Mouse (Mus musculus) forebrain, embryonic 13.5 days (tissue): Measurements from ENCODE around the gene Pxmp2. TPM values are rescaled to one million over a fixed set of nuclear protein-coding genes. Genes with fewer than 3 reads are reported as not detected.

ENCODE experiments used
- ATAC-seq: fragments of 200-750 bp; cut with Nextera tagmentation; 2 replicates; pipeline ENCODE4 v1.8.0; 2017
- H3K27ac ChIP-seq: fragments of 300-500 bp; sonication (generic); 2 replicates; pipeline ENCODE4 v1.5.1; 2015; ENCODE audit warnings: inconsistent platforms, mild to moderate bottlenecking, moderate library complexity
- H3K27me3 ChIP-seq: fragments of 300-500 bp; sonication (generic); 2 replicates; pipeline ENCODE4 v1.6.1; 2015; ENCODE audit warnings: mild to moderate bottlenecking, inconsistent platforms
- H3K36me3 ChIP-seq: fragments of 300-500 bp; sonication (generic); 2 replicates; pipeline ENCODE4 v1.6.1; 2015; ENCODE audit warnings: mild to moderate bottlenecking, inconsistent platforms; ENCODE audit not compliant: poor library complexity, severe bottlenecking
- H3K4me1 ChIP-seq: fragments of 300-500 bp; sonication (generic); 2 replicates; pipeline ENCODE4 v1.6.1; 2015; ENCODE audit warnings: inconsistent platforms
- H3K4me2 ChIP-seq: fragments of 300-500 bp; sonication (generic); 2 replicates; pipeline ENCODE4 v1.6.1; 2015; ENCODE audit warnings: inconsistent platforms, mild to moderate bottlenecking, moderate library complexity
- H3K4me3 ChIP-seq: fragments of 300-500 bp; sonication (generic); 2 replicates; pipeline ENCODE4 v1.5.1; 2015; ENCODE audit warnings: mild to moderate bottlenecking, inconsistent platforms
- H3K9ac ChIP-seq: fragments of 300-500 bp; sonication (generic); 2 replicates; pipeline ENCODE4 v1.6.1; 2015; ENCODE audit warnings: mild to moderate bottlenecking, inconsistent platforms
- H3K9me3 ChIP-seq: fragments of 300-500 bp; sonication (generic); replicated peaks from 2 replicates; pipeline ENCODE4 v1.6.1; 2016; ENCODE audit warnings: inconsistent platforms
- WGBS: fragments of 180-500 bp; shearing (Covaris S2); methylation state at CpG from one replicate; pipeline ENCODE4 v1.1.7; 2015; 5-methylcytosine and 5-hydroxymethylcytosine counted together
- polyA plus RNA-seq: library from polyadenylated mRNA; unstranded; fragments of >200 nt; fragmentation: Nextera tagmentation; extraction: Ambion mirVana; gene quantifications from 2 replicates; pipeline ENCODE4 v1.2.1, GENCODE M21; 2015

Gene Pxmp2
- 8.3 and 10.9 TPM in 2 replicates for polyA plus RNA-seq

DNA sequence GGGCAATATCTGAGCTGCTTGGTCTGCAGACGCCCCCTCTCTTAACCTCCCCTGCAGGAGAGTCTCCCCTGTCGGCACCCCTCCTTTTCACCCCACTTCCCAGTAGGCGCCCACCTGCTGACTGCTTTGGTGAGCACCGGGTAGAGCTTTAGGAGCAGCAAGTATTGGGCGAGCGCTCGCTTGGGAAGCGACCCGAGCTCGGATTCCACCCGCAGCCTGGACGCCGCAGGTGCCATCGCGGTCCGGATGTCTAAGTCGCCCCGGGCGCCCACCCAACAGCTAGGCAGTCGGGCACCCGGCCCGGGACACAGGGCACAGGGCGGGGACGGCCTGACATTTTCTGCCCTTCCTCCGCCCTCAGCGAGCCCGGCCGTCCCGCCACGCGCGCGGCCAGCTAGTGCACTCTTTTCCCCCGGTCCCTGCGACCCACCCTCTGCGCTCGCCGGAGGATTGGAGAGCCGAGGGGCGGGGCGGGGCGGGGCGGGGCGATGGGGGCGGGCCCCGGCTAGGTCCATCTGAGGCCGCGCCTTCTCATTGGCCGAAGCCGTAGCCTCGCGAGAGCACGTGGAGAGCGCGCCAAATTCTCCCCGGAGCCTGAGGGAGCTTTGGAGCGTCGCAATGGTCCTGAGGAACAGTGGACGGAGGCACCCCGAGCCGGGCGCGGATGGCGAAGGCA is at the start of gene Pxmp2, which contains the start of gene Pole:
Gene Pxmp2 (minus strand): TSS at position 417 of the 676 bp plus-strand sequence.
Gene Pole (plus strand): TSS at position 537 of the 676 bp plus-strand sequence.
- peak; percentile 98 for ATAC-seq
- WGBS, result under 1% methylated on average over 60 of the region's 64 CpGs
- Histone ChIP-seq H3K4me1 (peaks cover 19% of the 10 kb centered on the region), H3K4me2 (peak within 1 kb of the TSS; percentile 92), H3K27me3 (peaks cover 16% of the 10 kb centered on the region), H3K4me3 (peak within 1 kb of the TSS; percentile 80), H3K27ac (0 out of 2 replicates have a peak within 1 kb of the TSS, but pooled peaks have one; percentile 14), H3K9ac (peak within 1 kb of the TSS; percentile 87), H3K9me3 (no peaks in the 10 kb centered on the region), H3K36me3 (peaks cover 17% of the 10 kb centered on the region)

DNA sequence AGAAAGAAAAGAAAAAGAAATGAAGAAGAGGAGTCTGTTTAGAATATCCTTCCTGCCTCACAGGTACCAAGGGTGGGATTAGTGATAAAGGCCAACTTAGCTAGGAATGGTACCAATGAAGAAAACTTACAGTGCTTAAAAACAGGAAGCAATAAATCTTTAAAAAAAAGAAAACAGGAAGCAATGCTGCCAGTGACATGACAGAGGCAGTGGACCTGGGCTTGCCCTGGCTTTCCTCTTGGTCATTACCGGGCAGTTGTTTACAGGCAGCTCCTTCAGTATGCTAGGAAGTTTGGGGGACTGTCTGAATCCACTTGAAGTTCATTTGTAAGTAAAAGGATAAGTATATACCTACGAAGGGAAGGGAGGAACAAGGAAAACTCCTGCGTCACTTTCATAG is 44.5 kb upstream of the Pxmp2 start:
- no peak overlapping the region for H3K4me3 ChIP-seq
- H3K27ac ChIP-seq, result no peak overlapping the region
- no peaks in the 10 kb centered on the region for H3K27me3 ChIP-seq
- no peak for ATAC-seq
- H3K9ac ChIP-seq, result no peak overlapping the region
- H3K4me2 ChIP-seq, result no peak overlapping the region
- no peaks in the 10 kb centered on the region for H3K4me1 ChIP-seq
- H3K36me3 ChIP-seq, result peaks cover 90% of the 10 kb centered on the region
- WGBS, result 95% methylated on average over 3 of the region's 3 CpGs
- H3K9me3 ChIP-seq, result no peaks in the 10 kb centered on the region

GRCm38 (mm10) chr5:110313127-110313526 is 27.1 kb upstream of the Pxmp2 start:
- Histone ChIP-seq H3K9me3 (no peaks in the 10 kb centered on the region), H3K27me3 (no peaks in the 10 kb centered on the region), H3K36me3 (peaks cover 77% of the 10 kb centered on the region), H3K4me1 (no peaks in the 10 kb centered on the region), H3K4me2 (no peak overlapping the region), H3K9ac (no peak overlapping the region), H3K27ac (no peak overlapping the region), H3K4me3 (no peak overlapping the region)
- ATAC-seq, result no peak
- WGBS, result 76% methylated on average over 3 of the region's 3 CpGs

DNA sequence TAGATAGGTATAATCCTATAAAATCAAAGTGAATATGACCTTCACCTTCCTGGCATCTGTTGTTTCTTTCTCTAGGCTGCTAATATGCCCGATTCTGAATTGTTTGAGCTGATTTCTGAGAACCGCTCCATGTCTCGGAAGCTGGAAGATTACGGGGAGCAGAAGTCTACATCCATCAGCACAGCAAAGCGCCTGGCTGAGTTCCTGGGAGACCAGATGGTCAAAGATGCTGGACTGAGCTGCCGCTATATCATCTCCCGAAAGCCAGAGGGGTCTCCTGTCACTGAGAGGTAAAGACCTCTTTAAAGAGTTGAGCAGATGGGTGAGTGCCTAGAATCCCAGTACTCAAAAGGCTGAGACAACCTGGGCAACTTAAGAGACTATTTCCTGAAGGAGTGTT is 22.9 kb upstream of the Pxmp2 start:
- WGBS, result 96% methylated on average over 7 of the region's 7 CpGs
- H3K4me1 ChIP-seq, result no peaks in the 10 kb centered on the region
- H3K27ac ChIP-seq, result no peak overlapping the region
- H3K4me3 ChIP-seq, result no peak overlapping the region
- no peak overlapping the region for H3K4me2 ChIP-seq
- H3K9ac ChIP-seq, result no peak overlapping the region
- no peaks in the 10 kb centered on the region for H3K9me3 ChIP-seq
- peaks cover 91% of the 10 kb centered on the region for H3K36me3 ChIP-seq
- no peaks in the 10 kb centered on the region for H3K27me3 ChIP-seq
- no peak for ATAC-seq

DNA sequence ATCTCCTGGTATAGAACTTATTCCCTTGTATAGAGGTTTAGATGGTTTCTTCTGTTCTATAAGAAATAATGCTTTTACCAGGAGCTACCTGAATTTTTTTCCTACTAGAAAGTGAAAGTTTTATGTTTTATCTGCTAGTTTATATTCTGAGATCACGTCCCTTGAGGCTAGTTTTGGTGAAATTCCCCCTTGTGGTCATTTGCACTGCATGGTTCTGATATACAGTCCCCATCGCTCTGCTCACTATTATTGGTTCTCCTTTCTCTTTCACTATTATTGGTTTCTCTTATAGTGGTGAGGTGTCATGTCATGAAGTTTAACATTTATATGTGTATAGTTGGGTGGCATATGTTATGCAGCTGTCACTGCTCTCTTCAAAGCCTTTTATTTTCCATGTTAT is 14.6 kb upstream of the Pxmp2 start:
- 90% methylated on average over 2 of the region's 2 CpGs for WGBS
- peaks cover 96% of the 10 kb centered on the region for H3K36me3 ChIP-seq

DNA sequence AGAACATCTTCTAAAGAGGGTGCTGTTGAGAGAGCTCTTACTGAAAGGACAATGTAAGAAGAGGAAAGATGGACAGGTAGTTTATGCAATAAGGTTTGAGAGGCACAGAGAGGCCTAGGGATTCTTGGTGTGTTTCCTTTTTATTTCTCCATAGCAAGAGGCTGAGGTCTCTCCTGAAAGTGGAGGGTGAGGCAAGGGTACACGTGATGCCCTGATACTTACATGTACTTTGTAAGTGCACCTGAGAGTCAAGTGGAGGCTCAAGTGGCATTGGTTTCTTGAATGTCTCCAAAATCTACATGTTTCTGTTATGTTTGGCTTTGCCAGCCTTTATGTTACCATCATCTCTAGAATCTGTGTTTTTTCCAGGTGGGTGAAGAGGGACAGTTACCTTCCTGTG is 10.7 kb upstream of the Pxmp2 start:
- H3K4me3 ChIP-seq, result no peak overlapping the region
- WGBS, result 96% methylated on average over 1 of the region's 1 CpGs
- H3K27ac ChIP-seq, result no peak overlapping the region
- no peak overlapping the region for H3K4me2 ChIP-seq
- no peaks in the 10 kb centered on the region for H3K27me3 ChIP-seq
- H3K36me3 ChIP-seq, result peaks cover 89% of the 10 kb centered on the region
- no peak for ATAC-seq
- H3K9ac ChIP-seq, result no peak overlapping the region
- no peaks in the 10 kb centered on the region for H3K4me1 ChIP-seq
- H3K9me3 ChIP-seq, result no peaks in the 10 kb centered on the region

More for the DNA sequence above, 14.6 kb upstream of the Pxmp2 start:
- ATAC-seq, result no peak
- H3K4me3 ChIP-seq, result no peak overlapping the region
- H3K9me3 ChIP-seq, result no peaks in the 10 kb centered on the region
- no peak overlapping the region for H3K4me2 ChIP-seq
- no peak overlapping the region for H3K27ac ChIP-seq
- no peaks in the 10 kb centered on the region for H3K4me1 ChIP-seq
- H3K27me3 ChIP-seq, result no peaks in the 10 kb centered on the region
- no peak overlapping the region for H3K9ac ChIP-seq

- Histone ChIP-seq H3K4me2 (no peak overlapping the region), H3K27me3 (no peaks in the 10 kb centered on the region), H3K4me3 (no peak overlapping the region), H3K27ac (no peak overlapping the region), H3K4me1 (peaks cover 11% of the 10 kb centered on the region), H3K36me3 (peaks cover 67% of the 10 kb centered on the region), H3K9ac (no peak overlapping the region), H3K9me3 (no peaks in the 10 kb centered on the region)
- ATAC-seq, result no peak
- 100% methylated on average over 1 of the region's 1 CpGs for WGBS
These were observed 5.7 kb upstream of the Pxmp2 start for GRCm38 (mm10) chr5:110291649-110292048.

- peak overlapping the region; percentile 23; the same call in 1 of the 2 replicates for H3K9ac ChIP-seq
These were observed 1.1 kb upstream of the Pxmp2 start for GRCm38 (mm10) chr5:110287084-110287475.

GRCm38 (mm10) chr5:110286446-110287083 is 579 bp upstream of the Pxmp2 start:
- H3K9ac ChIP-seq, result peak overlapping the region; percentile 87
- H3K27ac ChIP-seq, result 0 out of 2 replicates have a peak overlapping the region, but pooled peaks have one; percentile 14
- peak; percentile 80; the same call in 1 of the 2 replicates for ATAC-seq
- peaks cover 16% of the 10 kb centered on the region for H3K27me3 ChIP-seq
- H3K4me3 ChIP-seq, result peak overlapping the region; percentile 80
- peak overlapping the region; percentile 92 for H3K4me2 ChIP-seq
- 4% methylated on average over 26 of the region's 31 CpGs for WGBS
- H3K9me3 ChIP-seq, result no peaks in the 10 kb centered on the region
- peaks cover 24% of the 10 kb centered on the region for H3K36me3 ChIP-seq
- H3K4me1 ChIP-seq, result peaks cover 19% of the 10 kb centered on the region

More at GRCm38 (mm10) chr5:110287084-110287475, 1.1 kb upstream of the Pxmp2 start:
- no peaks in the 10 kb centered on the region for H3K9me3 ChIP-seq
- no peak for ATAC-seq
- H3K4me3 ChIP-seq, result peak overlapping the region; percentile 80
- H3K4me2 ChIP-seq, result peak overlapping the region; percentile 92
- peaks cover 16% of the 10 kb centered on the region for H3K27me3 ChIP-seq
- 71% methylated on average over 2 of the region's 2 CpGs for WGBS
- H3K36me3 ChIP-seq, result peaks cover 29% of the 10 kb centered on the region
- H3K27ac ChIP-seq, result no peak overlapping the region
- peaks cover 19% of the 10 kb centered on the region for H3K4me1 ChIP-seq

DNA sequence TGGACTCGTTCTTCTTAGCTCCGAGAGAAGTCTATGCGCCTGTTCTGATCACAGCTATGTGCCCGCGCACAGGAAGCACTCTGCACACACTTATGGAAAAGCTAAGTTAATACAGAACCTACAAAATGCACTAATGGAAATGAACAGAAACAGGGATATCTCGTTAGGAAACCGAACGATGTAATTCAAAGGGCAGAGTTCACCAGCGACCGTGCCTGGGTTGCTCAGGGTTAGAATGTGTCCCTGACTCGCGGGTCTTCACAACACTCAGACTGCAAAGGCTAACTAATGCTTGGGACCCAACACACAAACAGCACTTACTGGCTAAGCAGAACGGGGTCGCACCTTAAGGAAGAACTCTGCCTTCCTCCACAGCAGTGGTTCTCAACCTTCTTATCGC is 830 bp downstream of the Pxmp2 start:
- H3K9me3 ChIP-seq, result no peaks in the 10 kb centered on the region
- 11% methylated on average over 15 of the region's 15 CpGs for WGBS
- no peak for ATAC-seq
- H3K27ac ChIP-seq, result no peak overlapping the region
- peaks cover 19% of the 10 kb centered on the region for H3K4me1 ChIP-seq
- peak overlapping the region; percentile 80 for H3K4me3 ChIP-seq
- H3K27me3 ChIP-seq, result peaks cover 16% of the 10 kb centered on the region
- H3K4me2 ChIP-seq, result peak overlapping the region; percentile 92
- peak overlapping the region; percentile 87; the same call in 1 of the 2 replicates for H3K9ac ChIP-seq
- peaks cover 10% of the 10 kb centered on the region for H3K36me3 ChIP-seq

GRCm38 (mm10) chr5:110284536-110284935 is 1.4 kb downstream of the Pxmp2 start:
- 7% methylated on average over 4 of the region's 4 CpGs for whole genome bisulfite sequencing
- Histone ChIP-seq H3K4me3 (no peak overlapping the region), H3K9me3 (no peaks in the 10 kb centered on the region), H3K4me2 (no peak overlapping the region), H3K9ac (no peak overlapping the region), H3K27me3 (peaks cover 16% of the 10 kb centered on the region), H3K36me3 (peaks cover 4% of the 10 kb centered on the region), H3K4me1 (peaks cover 19% of the 10 kb centered on the region), H3K27ac (no peak overlapping the region)
- ATAC-seq, result no peak

DNA sequence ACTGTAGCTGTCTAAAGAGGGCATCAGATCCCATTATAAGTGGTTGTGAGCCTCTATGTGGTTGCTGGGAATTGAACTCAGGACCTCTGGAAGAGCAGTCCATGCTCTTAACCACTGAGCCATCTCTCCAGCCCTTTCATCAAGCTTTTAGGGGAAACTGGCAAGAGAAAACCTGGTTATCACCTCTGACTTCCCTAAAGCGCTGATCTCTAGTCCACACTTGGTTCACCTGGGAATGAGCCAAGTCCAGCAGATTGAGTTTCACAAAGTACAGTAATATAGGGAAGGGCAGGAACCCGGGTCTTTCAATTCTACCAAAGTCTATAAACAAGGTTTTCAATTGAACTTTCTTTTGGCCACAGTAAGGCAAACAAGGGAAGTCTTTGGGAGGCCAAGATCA is 4.0 kb downstream of the Pxmp2 start:
- Histone ChIP-seq H3K4me1 (peaks cover 11% of the 10 kb centered on the region), H3K4me2 (no peak overlapping the region), H3K36me3 (no peaks in the 10 kb centered on the region), H3K4me3 (no peak overlapping the region), H3K27me3 (peaks cover 16% of the 10 kb centered on the region), H3K27ac (no peak overlapping the region), H3K9ac (no peak overlapping the region), H3K9me3 (no peaks in the 10 kb centered on the region)
- no peak for ATAC-seq
- 87% methylated on average over 2 of the region's 2 CpGs for WGBS
